Mouse (Mus musculus): ENCODE data around the gene Rnf8. TPM values are rescaled to one million over a fixed set of nuclear protein-coding genes. Genes with fewer than 3 reads are reported as not detected.
A peak's percentile ranks its signal among the peaks of the same experiment; 100 is the strongest.

The Rnf8 gene
- polyA plus RNA-seq (2012; ENCODE audit: insufficient read depth, insufficient read length, missing spikeins) = 20.2 and 22.5 TPM in 2 replicates

DNA sequence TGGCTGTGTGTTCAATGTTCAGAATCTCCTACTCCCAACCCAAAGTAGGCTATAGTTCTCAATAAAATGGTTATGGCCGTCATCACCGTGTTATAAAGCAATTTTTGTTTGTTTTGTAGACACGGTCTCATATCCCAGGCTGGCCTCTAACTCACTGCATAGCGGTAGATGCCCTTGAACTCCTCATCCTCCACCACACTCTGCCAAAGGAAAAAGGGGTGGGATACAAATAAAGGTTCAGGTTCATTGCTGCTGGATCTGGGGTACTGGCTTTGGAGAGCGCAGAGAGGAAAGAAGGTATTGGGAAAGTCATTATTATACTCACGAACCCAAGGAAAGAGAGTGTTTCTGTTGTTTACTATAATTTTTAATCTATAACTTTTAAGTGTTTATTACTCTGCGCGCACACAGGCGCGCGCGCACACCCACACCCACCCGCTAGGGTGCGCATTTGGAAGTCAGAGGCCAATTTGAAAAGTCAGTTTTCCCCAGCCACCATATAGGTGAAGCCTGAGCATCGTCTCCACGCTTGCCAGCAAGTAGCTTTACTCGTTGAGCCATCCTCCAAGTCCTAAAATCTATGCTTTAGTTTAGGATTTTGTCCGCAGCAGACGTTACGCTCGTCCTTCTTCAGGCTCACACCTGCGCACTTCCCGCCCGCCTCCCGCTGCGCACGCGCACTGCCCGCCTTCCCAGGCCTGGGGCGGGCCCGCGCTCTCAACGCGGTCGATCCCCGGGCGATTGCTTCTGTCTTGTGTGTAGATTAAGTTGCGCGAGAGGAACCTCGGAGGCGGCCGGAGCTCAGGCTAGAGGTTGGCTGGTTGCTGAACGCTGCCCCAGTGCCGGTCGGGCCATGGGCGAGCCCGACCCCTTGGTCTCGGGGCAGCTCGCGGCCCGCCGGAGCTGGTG is at the start of gene Rnf8, which contains the start of gene Gm28043:
Gene Rnf8 (plus strand): TSS at position 676 of the 909 bp plus-strand sequence.
Gene Gm28043 (plus strand): TSS at position 762 of the 909 bp plus-strand sequence.
- H3K4me1 ChIP-seq (ENCODE audit: control insufficient read depth, insufficient read depth, low read length) = peaks cover 15% of the 10 kb centered on the region
- TF ChIP-seq POLR2A (IDR thresholded peaks at IDR 0.05; ENCODE audit: borderline replicate concordance, low read depth, low read length) (no peak), CTCF (IDR thresholded peaks at IDR 0.05; ENCODE audit: low read depth, low read length) (peak; percentile 74)
- peak within 1 kb of the TSS; percentile 87 for H3K4me3 ChIP-seq (ENCODE audit: insufficient read depth, low read length)
- H3K27ac ChIP-seq (ENCODE audit: insufficient read depth, low read depth, low read length) = peak within 1 kb of the TSS; percentile 64

DNA sequence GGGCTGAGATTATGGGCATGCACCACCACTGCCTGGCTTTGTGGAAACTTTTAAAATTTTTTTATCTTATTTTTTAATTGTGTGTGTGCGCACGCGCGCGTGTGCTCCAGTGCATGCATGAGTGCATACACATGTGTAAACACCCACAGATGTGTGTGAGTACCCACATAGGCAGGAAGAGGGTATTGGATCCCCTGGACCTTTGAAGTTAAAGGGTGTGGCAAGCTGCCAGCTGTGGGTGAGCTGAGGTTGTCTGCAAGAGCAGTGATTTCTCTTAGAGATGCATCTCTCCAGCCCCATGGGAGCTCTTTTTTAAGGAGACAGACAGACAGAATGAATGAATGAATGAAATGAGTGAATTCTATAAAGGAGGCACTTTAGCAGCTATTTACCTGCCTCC is 49.1 kb upstream of the Rnf8 start:
- TF ChIP-seq CTCF (IDR thresholded peaks at IDR 0.05; ENCODE audit: low read depth, low read length) (no peak), POLR2A (IDR thresholded peaks at IDR 0.05; ENCODE audit: borderline replicate concordance, low read depth, low read length) (no peak)
- Histone ChIP-seq H3K4me1 (ENCODE audit: control insufficient read depth, insufficient read depth, low read length) (no peaks in the 10 kb centered on the region), H3K27ac (ENCODE audit: insufficient read depth, low read depth, low read length) (no peak overlapping the region), H3K4me3 (ENCODE audit: insufficient read depth, low read length) (no peak overlapping the region)

- no peak overlapping the region for H3K27ac ChIP-seq (ENCODE audit: insufficient read depth, low read depth, low read length)
- H3K4me1 ChIP-seq (ENCODE audit: control insufficient read depth, insufficient read depth, low read length) = no peaks in the 10 kb centered on the region
- TF ChIP-seq CTCF (IDR thresholded peaks at IDR 0.05; ENCODE audit: low read depth, low read length) (no peak), POLR2A (IDR thresholded peaks at IDR 0.05; ENCODE audit: borderline replicate concordance, low read depth, low read length) (no peak)
- H3K4me3 ChIP-seq (ENCODE audit: insufficient read depth, low read length) = no peak overlapping the region
Observed at GRCm38 (mm10) chr17:29568435-29568834, 46.2 kb upstream of the Rnf8 start.

DNA sequence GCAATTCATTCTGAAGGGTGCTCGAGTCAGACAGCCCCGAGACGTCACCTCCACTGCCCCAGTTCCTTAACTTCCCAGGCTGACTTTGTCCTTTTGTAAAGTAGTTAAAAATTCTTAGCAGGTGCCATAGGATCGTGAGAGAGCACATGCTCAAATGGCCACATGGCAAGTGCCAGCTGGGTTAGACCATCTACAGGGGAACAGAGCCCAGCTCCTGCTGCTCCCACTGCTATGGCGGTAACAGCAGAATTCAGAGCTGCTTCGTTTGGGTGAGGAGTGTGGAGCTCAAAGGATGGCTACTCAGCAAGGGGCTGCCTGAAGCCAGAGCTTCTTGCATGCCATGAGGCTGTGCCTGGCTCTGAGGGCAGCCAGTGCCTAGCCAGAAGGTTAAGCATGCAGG is 44.8 kb upstream of the Rnf8 start:
- Histone ChIP-seq H3K4me1 (ENCODE audit: control insufficient read depth, insufficient read depth, low read length) (no peaks in the 10 kb centered on the region), H3K4me3 (ENCODE audit: insufficient read depth, low read length) (no peak overlapping the region), H3K27ac (ENCODE audit: insufficient read depth, low read depth, low read length) (no peak overlapping the region)
- no peak for TF ChIP-seq CTCF (IDR thresholded peaks at IDR 0.05; ENCODE audit: low read depth, low read length)
- no peak for TF ChIP-seq POLR2A (IDR thresholded peaks at IDR 0.05; ENCODE audit: borderline replicate concordance, low read depth, low read length)

GRCm38 (mm10) chr17:29579579-29580126 is 34.9 kb upstream of the Rnf8 start:
- no peak overlapping the region for H3K27ac ChIP-seq (ENCODE audit: insufficient read depth, low read depth, low read length)
- no peaks in the 10 kb centered on the region for H3K4me1 ChIP-seq (ENCODE audit: control insufficient read depth, insufficient read depth, low read length)
- no peak for TF ChIP-seq CTCF (IDR thresholded peaks at IDR 0.05; ENCODE audit: low read depth, low read length)
- TF ChIP-seq POLR2A (IDR thresholded peaks at IDR 0.05; ENCODE audit: borderline replicate concordance, low read depth, low read length) = no peak
- H3K4me3 ChIP-seq (ENCODE audit: insufficient read depth, low read length) = no peak overlapping the region

DNA sequence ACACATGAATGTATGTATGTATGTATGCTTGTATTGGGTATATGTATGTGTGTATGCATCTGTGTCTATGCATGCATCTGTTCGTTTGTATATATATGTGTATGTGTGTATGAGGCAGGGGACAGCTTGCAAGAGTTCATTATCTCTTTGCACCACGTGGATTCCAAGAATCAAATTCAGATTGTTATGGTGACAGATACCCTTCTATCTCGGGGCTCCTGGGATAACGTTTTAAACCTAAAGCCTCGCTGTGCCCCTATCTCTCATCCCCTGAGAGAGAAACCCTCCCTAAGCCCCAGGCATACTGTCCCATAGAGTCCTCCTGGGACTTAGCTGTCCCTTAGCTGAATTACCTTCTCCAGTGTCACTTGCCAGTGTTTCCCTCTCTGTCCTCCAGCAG is 31.0 kb upstream of the Rnf8 start:
- H3K4me1 ChIP-seq (ENCODE audit: control insufficient read depth, insufficient read depth, low read length) = no peaks in the 10 kb centered on the region
- no peak overlapping the region for H3K4me3 ChIP-seq (ENCODE audit: insufficient read depth, low read length)
- no peak overlapping the region for H3K27ac ChIP-seq (ENCODE audit: insufficient read depth, low read depth, low read length)
- TF ChIP-seq POLR2A (IDR thresholded peaks at IDR 0.05; ENCODE audit: borderline replicate concordance, low read depth, low read length) = no peak
- TF ChIP-seq CTCF (IDR thresholded peaks at IDR 0.05; ENCODE audit: low read depth, low read length) = no peak

DNA sequence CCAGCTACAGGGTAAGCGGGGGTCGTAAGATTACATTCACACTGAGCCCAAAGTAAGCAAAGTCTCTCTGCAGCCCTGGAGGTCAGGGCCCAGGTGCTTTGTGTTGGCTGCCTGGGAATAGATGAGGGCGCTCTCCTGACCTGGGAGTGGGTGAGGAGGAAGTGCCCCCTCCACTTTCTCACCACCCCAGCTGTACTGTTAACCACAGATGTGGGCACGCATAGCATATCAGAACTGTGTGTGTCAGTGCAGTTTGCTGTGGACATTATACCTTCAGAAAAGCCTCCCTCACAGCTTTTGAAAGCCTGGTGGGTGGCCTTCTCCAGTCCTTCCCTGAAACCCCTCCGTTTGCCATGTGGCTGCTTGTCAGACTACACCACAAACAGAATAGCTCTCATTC is 30.3 kb upstream of the Rnf8 start:
- H3K27ac ChIP-seq (ENCODE audit: insufficient read depth, low read depth, low read length) = no peak overlapping the region
- TF ChIP-seq CTCF (IDR thresholded peaks at IDR 0.05; ENCODE audit: low read depth, low read length) = no peak
- no peaks in the 10 kb centered on the region for H3K4me1 ChIP-seq (ENCODE audit: control insufficient read depth, insufficient read depth, low read length)
- no peak overlapping the region for H3K4me3 ChIP-seq (ENCODE audit: insufficient read depth, low read length)

GRCm38 (mm10) chr17:29584737-29585136 is 29.9 kb upstream of the Rnf8 start:
- TF ChIP-seq POLR2A (IDR thresholded peaks at IDR 0.05; ENCODE audit: borderline replicate concordance, low read depth, low read length) (no peak), CTCF (IDR thresholded peaks at IDR 0.05; ENCODE audit: low read depth, low read length) (no peak)
- no peaks in the 10 kb centered on the region for H3K4me1 ChIP-seq (ENCODE audit: control insufficient read depth, insufficient read depth, low read length)
- H3K4me3 ChIP-seq (ENCODE audit: insufficient read depth, low read length) = no peak overlapping the region
- H3K27ac ChIP-seq (ENCODE audit: insufficient read depth, low read depth, low read length) = no peak overlapping the region

GRCm38 (mm10) chr17:29585446-29585845 is 29.1 kb upstream of the Rnf8 start:
- H3K4me3 ChIP-seq (ENCODE audit: insufficient read depth, low read length) = no peak overlapping the region
- H3K4me1 ChIP-seq (ENCODE audit: control insufficient read depth, insufficient read depth, low read length) = no peaks in the 10 kb centered on the region
- H3K27ac ChIP-seq (ENCODE audit: insufficient read depth, low read depth, low read length) = no peak overlapping the region
- TF ChIP-seq CTCF (IDR thresholded peaks at IDR 0.05; ENCODE audit: low read depth, low read length) (no peak), POLR2A (IDR thresholded peaks at IDR 0.05; ENCODE audit: borderline replicate concordance, low read depth, low read length) (no peak)

DNA sequence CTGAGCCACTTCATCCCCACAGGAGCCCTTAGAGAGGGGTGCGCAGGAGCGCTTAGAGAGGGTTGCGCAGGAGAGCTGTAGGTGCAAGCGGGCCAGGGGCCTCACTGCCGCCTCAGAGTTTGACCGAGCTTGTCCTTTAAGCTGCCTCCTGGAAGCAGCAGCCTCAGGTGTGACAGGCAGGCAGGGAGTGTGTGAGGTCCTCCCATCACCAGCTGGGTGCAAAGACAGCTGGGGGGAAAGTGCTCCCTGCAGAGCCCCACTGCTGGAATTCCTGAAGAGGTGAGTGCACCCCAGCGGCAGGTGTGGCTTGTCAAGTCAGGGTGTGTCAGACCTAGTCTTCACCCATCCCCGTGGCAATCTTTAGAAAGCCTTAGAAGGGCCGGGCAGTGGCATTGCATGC is 27.7 kb upstream of the Rnf8 start:
- H3K27ac ChIP-seq (ENCODE audit: insufficient read depth, low read depth, low read length) = no peak overlapping the region
- no peak for TF ChIP-seq CTCF (IDR thresholded peaks at IDR 0.05; ENCODE audit: low read depth, low read length)
- no peak for TF ChIP-seq POLR2A (IDR thresholded peaks at IDR 0.05; ENCODE audit: borderline replicate concordance, low read depth, low read length)
- H3K4me3 ChIP-seq (ENCODE audit: insufficient read depth, low read length) = no peak overlapping the region
- no peaks in the 10 kb centered on the region for H3K4me1 ChIP-seq (ENCODE audit: control insufficient read depth, insufficient read depth, low read length)
